Mouse (Mus musculus): Measurements from ENCODE around the gene Shtn1. TPM values are rescaled to one million over a fixed set of nuclear protein-coding genes. Genes with fewer than 3 reads are reported as not detected.

The Shtn1 gene
- polyA plus RNA-seq (2014; fragmentation: Illumina TruSeq; extraction: RNeasy Lipid Tissue Mini Kit (QIAGEN cat#74804); ENCODE audit: low replicate concordance), result 34.3 TPM

GRCm38 (mm10) chr19:59075472-59076101 is at the start of gene Shtn1:
Shtn1 (minus strand) TSS chr19:59076100.

GRCm38 (mm10) chr19:58942841-58943828 is 132.8 kb downstream of the Shtn1 start, which contains the start of the genes Eno4 and Hspa12a:
Eno4 (plus strand) TSS chr19:58943425.
Hspa12a (minus strand) TSS chr19:58943654.

Other genes starting within 250 kb of the Shtn1 start
- not detected for gene Eno4, start 132.7 kb downstream of the Shtn1 start, polyA plus RNA-seq (2014; fragmentation: Illumina TruSeq; extraction: RNeasy Lipid Tissue Mini Kit (QIAGEN cat#74804); ENCODE audit: low replicate concordance)
- 6.5 TPM for gene Hspa12a, start 132.4 kb downstream of the Shtn1 start, polyA plus RNA-seq (2014; fragmentation: Illumina TruSeq; extraction: RNeasy Lipid Tissue Mini Kit (QIAGEN cat#74804); ENCODE audit: low replicate concordance)
- not detected for gene Vax1, start 94.0 kb upstream of the Shtn1 start, polyA plus RNA-seq (2014; fragmentation: Illumina TruSeq; extraction: RNeasy Lipid Tissue Mini Kit (QIAGEN cat#74804); ENCODE audit: low replicate concordance)
- not detected for gene Kcnk18, start 143.1 kb upstream of the Shtn1 start, polyA plus RNA-seq (2014; fragmentation: Illumina TruSeq; extraction: RNeasy Lipid Tissue Mini Kit (QIAGEN cat#74804); ENCODE audit: low replicate concordance)
- gene Slc18a2, start 184.8 kb upstream of the Shtn1 start, polyA plus RNA-seq (2014; fragmentation: Illumina TruSeq; extraction: RNeasy Lipid Tissue Mini Kit (QIAGEN cat#74804); ENCODE audit: low replicate concordance), result 2.7 TPM
- gene Rps12-ps3, start 246.2 kb upstream of the Shtn1 start, polyA plus RNA-seq (2014; fragmentation: Illumina TruSeq; extraction: RNeasy Lipid Tissue Mini Kit (QIAGEN cat#74804); ENCODE audit: low replicate concordance), result not detected